Mouse (Mus musculus) megakaryocyte, embryonic 14.5 days (primary cell): ENCODE measurements around the gene Hrasls.

ENCODE experiments used
- FLI1 ChIP-seq: IDR thresholded peaks from 2 replicates; pipeline ENCODE4 v1.6.1; 2012; ENCODE audit warnings: low read length, inconsistent platforms, mixed read lengths
- GATA1 ChIP-seq: IDR thresholded peaks from 3 replicates; pipeline ENCODE4 v1.6.1; 2012; ENCODE audit warnings: mixed read lengths, low read length, inconsistent platforms, borderline replicate concordance

- TF ChIP-seq FLI1 = no peak
- no peak for TF ChIP-seq GATA1
Observed at GRCm38 (mm10) chr16:29216395-29217295, 7.2 kb downstream of the Hrasls start.
